Mouse (Mus musculus): ENCODE measurements around the gene Pcgf1.

GRCm38 (mm10) chr6:83083497-83083896, 5.8 kb downstream of the Pcgf1 start:
- TF ChIP-seq POLR2A (IDR thresholded peaks at IDR 0.05; ENCODE audit: insufficient read length, low read depth) (no peak), MYOG (IDR thresholded peaks at IDR 0.05; ENCODE audit: control insufficient read depth in 1 of 3, insufficient read depth in 1 of 3, insufficient read length in 2 of 3, low read depth in 2 of 3) (no peak), TCF12 (IDR thresholded peaks at IDR 0.05; ENCODE audit: insufficient read depth, poor library complexity, severe bottlenecking) (no peak), SRF (IDR thresholded peaks at IDR 0.05; ENCODE audit: control insufficient read depth, insufficient read length, low read depth) (no peak), REST (IDR thresholded peaks at IDR 0.05; ENCODE audit: insufficient read depth, insufficient read length) (no peak), POLR2AphosphoS2 (IDR thresholded peaks at IDR 0.05; ENCODE audit: insufficient read length, low read depth) (no peak), CEBPB (IDR thresholded peaks at IDR 0.05; ENCODE audit: insufficient read depth, poor library complexity, severe bottlenecking) (no peak)
